In the genomic region with DNA sequence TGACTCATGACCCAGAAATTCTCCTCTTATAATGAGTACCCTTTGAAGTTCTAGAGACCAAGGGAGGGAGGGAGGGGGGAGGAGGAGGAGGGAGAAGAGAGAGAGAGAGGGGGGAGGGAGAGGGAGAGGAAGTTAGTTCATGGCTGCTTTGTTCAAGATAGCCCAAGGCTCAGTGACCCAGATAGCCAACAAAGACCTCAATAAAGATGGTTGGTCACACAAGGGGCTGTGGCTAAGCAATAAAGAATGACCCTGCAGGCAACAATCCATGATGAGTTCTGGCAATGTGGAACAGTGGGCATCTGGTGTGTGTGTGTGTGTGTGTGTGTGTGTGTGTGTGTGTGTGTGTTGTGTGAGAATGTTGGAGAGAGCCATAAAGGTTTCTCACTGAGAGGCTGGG, we compare ENCODE assay signal across 16 mouse cellular contexts. TPM values are rescaled to one million over a fixed set of nuclear protein-coding genes. Genes with fewer than 3 reads are reported as not detected.
DNase-seq lines count a peak whose midpoint lies in the region; ATAC-seq and TF ChIP-seq lines count a peak whose summit lies in the region.
"Had no signal": no experiment of that assay in that cellular context is flagged by ENCODE, and none has a peak within 500 bp of the region (broad histone marks: within the 10 kb centered on the region; RNA-seq: fewer than 3 reads in every experiment).

No protein-coding gene starts in this region.

- H3K9me3 ChIP-seq in embryonic facial prominence, embryonic 14.5 days (ENCODE audit: control insufficient read depth, low read length), result no peaks in the 10 kb centered on the region
- no peaks in the 10 kb centered on the region for H3K9me3 ChIP-seq in embryonic facial prominence, embryonic 10.5 days
- H3K9me3 ChIP-seq in CH12.LX (replicated peaks; ENCODE audit: low read length), result no peaks in the 10 kb centered on the region
- H3K9me3 ChIP-seq: embryonic facial prominence, embryonic 13.5 days; hindbrain, embryonic 15.5 days; limb, embryonic 10.5 days; neural tube, embryonic 13.5 days had no signal

- no peak overlapping the region for H3K27ac ChIP-seq in embryonic facial prominence, embryonic 14.5 days (replicated peaks; ENCODE audit: low read depth, low read length)
- H3K27ac ChIP-seq in embryonic facial prominence, embryonic 10.5 days (replicated peaks), result no peak overlapping the region
- H3K27ac ChIP-seq in CH12.LX (ENCODE audit: insufficient read depth, low read depth), result 0 out of 2 replicates have a peak overlapping the region, but pooled peaks have one; percentile 4
- H3K27ac ChIP-seq: embryonic facial prominence, embryonic 13.5 days; hindbrain, embryonic 15.5 days; limb, embryonic 10.5 days; macrophage; neural tube, embryonic 13.5 days had no signal

- TF ChIP-seq EP300 in CH12.LX (IDR thresholded peaks at IDR 0.05; ENCODE audit: low read length), result no peak

- no peaks in the 10 kb centered on the region for H3K79me2 ChIP-seq in CH12.LX (replicated peaks; ENCODE audit: control insufficient read depth, extremely low read depth, insufficient read depth, poor library complexity, severe bottlenecking)

- intact Hi-C loops in left cerebral cortex, postnatal 4 days (cut with DNase I), result no loop called here
- intact Hi-C loops in left cerebral cortex, postnatal 25 days (cut with DNase I), result loop anchor here (2.0 kb wide), 1 partner anchor 37 kb away; no protein-coding TSS in a partner anchor

- TF ChIP-seq RAD21 in CH12.LX (IDR thresholded peaks at IDR 0.05; ENCODE audit: low read depth, low read length), result no peak

- no peaks in the 10 kb centered on the region for H3K4me1 ChIP-seq in embryonic facial prominence, embryonic 14.5 days (ENCODE audit: control insufficient read depth, insufficient read depth, low read length)
- peaks cover 20% of the 10 kb centered on the region for H3K4me1 ChIP-seq in embryonic facial prominence, embryonic 10.5 days
- H3K4me1 ChIP-seq in CH12.LX (ENCODE audit: control insufficient read depth in 1 of 2, insufficient read depth in 2 of 2), result peaks cover 11 to 20% of the 10 kb centered on the region in 2 experiments
- H3K4me1 ChIP-seq: embryonic facial prominence, embryonic 13.5 days had no signal

- H3K27me3 ChIP-seq in embryonic facial prominence, embryonic 14.5 days (replicated peaks; ENCODE audit: control insufficient read depth, insufficient read depth, low read length), result no peaks in the 10 kb centered on the region
- H3K27me3 ChIP-seq in embryonic facial prominence, embryonic 10.5 days (replicated peaks; ENCODE audit: low read depth, poor library complexity, severe bottlenecking), result peaks cover 19% of the 10 kb centered on the region; the same call in 1 of the 2 replicates
- no peaks in the 10 kb centered on the region for H3K27me3 ChIP-seq in CH12.LX (replicated peaks)
- H3K27me3 ChIP-seq: hindbrain, embryonic 15.5 days; Patski had no signal

- TF ChIP-seq POLR2A in CH12.LX (IDR thresholded peaks at IDR 0.05; ENCODE audit: low read depth, low read length), result no peak

- dilution Hi-C loops in CH12.LX (cut with MboI; ENCODE audit: extremely low pct_ligation_motif_present, extremely low pct_unique_long_range_greater_than_20kb, low sequenced_read_pairs), result no loop called here

- in situ Hi-C loops in CH12.LX (cut with MboI; ENCODE audit: low pct_ligation_motif_present, low pct_unique_long_range_greater_than_20kb, low sequenced_read_pairs), result no loop called here

- DNase-seq in embryonic facial prominence, embryonic 14.5 days (ENCODE audit: low spot score), result peak; percentile 39
- no peak for DNase-seq in embryonic facial prominence, embryonic 10.5 days (ENCODE audit: low spot score)
- peak; percentile 10 for DNase-seq in left cerebral cortex, postnatal 4 days
- DNase-seq in left cerebral cortex, postnatal 25 days (ENCODE audit: low spot score in 2 of 2), result no peak
- DNase-seq in CH12.LX (ENCODE audit: extremely low read depth), result peak; percentile 22
- peak; percentile 11 for DNase-seq in embryo, embryonic 9.5 days (ENCODE audit: extremely low spot score)
- DNase-seq in frontal cortex, adult 2 months (ENCODE audit: extremely low spot score in 1 of 2, low spot score in 1 of 2), result no peak

- no peaks in the 10 kb centered on the region for H3K36me3 ChIP-seq in embryonic facial prominence, embryonic 14.5 days (ENCODE audit: control insufficient read depth, insufficient read depth, low read length)
- H3K36me3 ChIP-seq in embryonic facial prominence, embryonic 10.5 days (replicated peaks), result no peaks in the 10 kb centered on the region
- H3K36me3 ChIP-seq in CH12.LX (replicated peaks in 1 of 2; ENCODE audit: control insufficient read depth in 1 of 2, insufficient read depth in 1 of 2, low read length in 1 of 2), result peaks cover 0 to 3% of the 10 kb centered on the region in 2 experiments
- H3K36me3 ChIP-seq: embryonic facial prominence, embryonic 13.5 days; hindbrain, embryonic 15.5 days; limb, embryonic 10.5 days; neural tube, embryonic 13.5 days had no signal

- no peak for TF ChIP-seq CTCF in CH12.LX (conservative IDR thresholded peaks at IDR 0.05 in 1 of 2, IDR thresholded peaks at IDR 0.05 in 1 of 2; ENCODE audit: low read depth in 2 of 2, low read length in 2 of 2)

- no peak; the same call in 1 of the 2 replicates for ATAC-seq in embryonic facial prominence, embryonic 14.5 days (ENCODE audit: low read depth)
- no peak for ATAC-seq in megakaryocyte progenitor cell, adult 5-6 weeks (replicated peaks; ENCODE audit: poor library complexity)

- no peak overlapping the region for H3K4me2 ChIP-seq in embryonic facial prominence, embryonic 14.5 days (ENCODE audit: low read depth, low read length)
- peak overlapping the region; percentile 72 for H3K4me2 ChIP-seq in CH12.LX (ENCODE audit: insufficient read depth, low read depth, poor library complexity, severe bottlenecking)

- no peak overlapping the region for H3K9ac ChIP-seq in embryonic facial prominence, embryonic 14.5 days (ENCODE audit: low read depth, low read length)
- peak overlapping the region; percentile 51; the same call in 1 of the 2 replicates for H3K9ac ChIP-seq in CH12.LX (ENCODE audit: insufficient read depth, low read depth)
- H3K9ac ChIP-seq: embryonic facial prominence, embryonic 13.5 days; hindbrain, embryonic 15.5 days; neural tube, embryonic 13.5 days had no signal

- no peak overlapping the region for H3K4me3 ChIP-seq in embryonic facial prominence, embryonic 14.5 days (ENCODE audit: low read depth, low read length)
- no peak overlapping the region for H3K4me3 ChIP-seq in embryonic facial prominence, embryonic 10.5 days
- H3K4me3 ChIP-seq in CH12.LX (replicated peaks in 1 of 3; ENCODE audit: low read depth in 2 of 3, low read length in 2 of 3, poor library complexity in 1 of 3), result no peak overlapping the region

TF ChIP-seq in CH12.LX, 34 proteins besides CTCF, POLR2A, EP300 and RAD21:
- no peak for TF ChIP-seq TBP (conservative IDR thresholded peaks at IDR 0.05; ENCODE audit: low read depth, low read length)
- no peak for TF ChIP-seq TCF12 (IDR thresholded peaks at IDR 0.05; ENCODE audit: low read depth, low read length)
- TF ChIP-seq MXI1 (IDR thresholded peaks at IDR 0.05; ENCODE audit: low read depth, low read length), result no peak
- no peak for TF ChIP-seq ZNF384 (IDR thresholded peaks at IDR 0.05; ENCODE audit: low read depth, low read length)
- no peak for TF ChIP-seq ELF1 (IDR thresholded peaks at IDR 0.05; ENCODE audit: low read depth, low read length)
- TF ChIP-seq GABPA (IDR thresholded peaks at IDR 0.05; ENCODE audit: insufficient replicate concordance, low read depth, low read length), result no peak
- no peak for TF ChIP-seq BHLHE40 (IDR thresholded peaks at IDR 0.05; ENCODE audit: low read depth, low read length)
- no peak for TF ChIP-seq NRF1 (IDR thresholded peaks at IDR 0.05; ENCODE audit: low read depth, low read length)
- TF ChIP-seq KAT2A (IDR thresholded peaks at IDR 0.05; ENCODE audit: insufficient replicate concordance, low read length), result no peak
- no peak for TF ChIP-seq USF1 (IDR thresholded peaks at IDR 0.05; ENCODE audit: low read depth, low read length)
- no peak for TF ChIP-seq CHD2 (IDR thresholded peaks at IDR 0.05; ENCODE audit: low read length)
- no peak for TF ChIP-seq E2F4 (IDR thresholded peaks at IDR 0.05; ENCODE audit: insufficient replicate concordance, low read depth, low read length)
- TF ChIP-seq ZKSCAN1 (IDR thresholded peaks at IDR 0.05; ENCODE audit: borderline replicate concordance, low read depth, low read length), result no peak
- TF ChIP-seq SMC3 (IDR thresholded peaks at IDR 0.05; ENCODE audit: low read depth, low read length), result no peak
- no peak for TF ChIP-seq RCOR1 (conservative IDR thresholded peaks at IDR 0.05; ENCODE audit: low read depth, low read length)

RNA-seq across cellular contexts. Expression of a gene that starts 1.7 kb away (rescaled TPM):
- polyA plus RNA-seq in embryonic facial prominence, embryonic 14.5 days (2014; fragmentation: Nextera tagmentation; extraction: Ambion mirVana), result 0.41 and 1.6 TPM in 2 replicates
- 0.20 and 0.51 TPM in 2 replicates for polyA plus RNA-seq in embryonic facial prominence, embryonic 10.5 days (2016; fragmentation: Nextera tagmentation; extraction: Ambion mirVana)
- 1 to 10 TPM; 1.7 to 3.0 TPM for total RNA-seq in left cerebral cortex, postnatal 4 days (2021)
- total RNA-seq in left cerebral cortex, postnatal 25 days (2021), result 1 to 10 TPM; 3.1 to 3.3 TPM
- total RNA-seq in CH12.LX (2012; rRNA removed) (0.04 and 0.13 TPM in 2 replicates), CH12.LX (2014; rRNA removed) (0.11 TPM in 1 of 2 replicates, not detected in the other)
- polyA plus RNA-seq in CH12.LX (2012; ENCODE audit: insufficient read length, low read depth), result 0.11 and 0.29 TPM in 2 replicates
- not detected in 2 replicates for total RNA-seq in megakaryocyte progenitor cell, adult 5-6 weeks (2015)
- not detected in 2 replicates for total RNA-seq in megakaryocyte progenitor cell, adult 5-6 weeks (2017)
- 2.8 and 3.3 TPM in 2 replicates for polyA plus RNA-seq in frontal cortex, adult 2 months (2012; rRNA removed)
- polyA plus RNA-seq: activated CD4-positive, CD25-positive, alpha-beta regulatory T cell, adult 4 months; liver, embryonic 11.5 days; macrophage had no signal

Comparison
In these comparisons a context has a peak if more than half of its experiments do, and no peak if none do; other contexts are left out.
1. DNase-seq: peak in embryonic facial prominence, embryonic 14.5 days (single experiment), left cerebral cortex, postnatal 4 days (single experiment), CH12.LX (single experiment) and embryo, embryonic 9.5 days (single experiment); none in embryonic facial prominence, embryonic 10.5 days (single experiment), left cerebral cortex, postnatal 25 days (0 of 2) and frontal cortex, adult 2 months (0 of 2).